Mouse (Mus musculus) thymus, adult 2 months (tissue): ENCODE measurements around the gene Trip11. TPM values are rescaled to one million over a fixed set of nuclear protein-coding genes. Genes with fewer than 3 reads are reported as not detected.

ENCODE experiments used
- DNase-seq: peaks from one replicate; pipeline ENCODE4 v3.0.0; 2021
- H3K27ac ChIP-seq: fragments of 200-500 bp; 2 replicates; pipeline ENCODE4 v1.5.1; 2012; ENCODE audit warnings: low read length, control low read depth; ENCODE audit not compliant: control insufficient read depth, insufficient read depth
- H3K27me3 ChIP-seq: fragments of 200-500 bp; 2 replicates; pipeline ENCODE4 v1.6.1; 2012; ENCODE audit warnings: mild to moderate bottlenecking, low read length, moderate library complexity, mixed read lengths; ENCODE audit not compliant: control insufficient read depth, insufficient read depth
- H3K36me3 ChIP-seq: fragments of 200-500 bp; 2 replicates; pipeline ENCODE4 v1.6.1; 2012; ENCODE audit warnings: mild to moderate bottlenecking, low read length, moderate library complexity; ENCODE audit not compliant: control insufficient read depth, insufficient read depth
- H3K4me1 ChIP-seq: fragments of 200-500 bp; replicated peaks from 2 replicates; pipeline ENCODE4 v1.6.1; 2012; ENCODE audit warnings: low read length; ENCODE audit not compliant: control insufficient read depth, insufficient read depth
- H3K4me3 ChIP-seq: fragments of 200-500 bp; 2 replicates; pipeline ENCODE4 v1.5.1; 2012; ENCODE audit warnings: mild to moderate bottlenecking, low read length, control low read depth, moderate library complexity; ENCODE audit not compliant: control insufficient read depth, insufficient read depth
- CTCF ChIP-seq: fragments of 200-500 bp; IDR thresholded peaks from 2 replicates; pipeline ENCODE4 v1.5.1; 2012; ENCODE audit warnings: mild to moderate bottlenecking, control low read depth, low read length, moderate library complexity, borderline replicate concordance; ENCODE audit not compliant: control insufficient read depth, poor library complexity, insufficient read depth; ENCODE audit errors: extremely low read depth
- POLR2A ChIP-seq: fragments of 200-500 bp; IDR thresholded peaks from 2 replicates; pipeline ENCODE4 v1.6.1; 2012; ENCODE audit warnings: mild to moderate bottlenecking, low read length, control low read depth, moderate library complexity; ENCODE audit not compliant: control insufficient read depth, poor library complexity, insufficient read depth; ENCODE audit errors: extremely low read depth
- WGBS: fragments of 180-500 bp; shearing (Covaris S2); methylation state at CpG from one replicate; pipeline ENCODE4 v1.1.7; 2018; 5-methylcytosine and 5-hydroxymethylcytosine counted together
- polyA plus RNA-seq: library from polyadenylated mRNA; depleted of rRNA; stranded (reverse); fragments of >200 nt; gene quantifications from 2 replicates; pipeline ENCODE4 v1.2.3, GENCODE M21; 2012

Gene Trip11
- polyA plus RNA-seq, 1 experiment, result 6.4 TPM

DNA sequence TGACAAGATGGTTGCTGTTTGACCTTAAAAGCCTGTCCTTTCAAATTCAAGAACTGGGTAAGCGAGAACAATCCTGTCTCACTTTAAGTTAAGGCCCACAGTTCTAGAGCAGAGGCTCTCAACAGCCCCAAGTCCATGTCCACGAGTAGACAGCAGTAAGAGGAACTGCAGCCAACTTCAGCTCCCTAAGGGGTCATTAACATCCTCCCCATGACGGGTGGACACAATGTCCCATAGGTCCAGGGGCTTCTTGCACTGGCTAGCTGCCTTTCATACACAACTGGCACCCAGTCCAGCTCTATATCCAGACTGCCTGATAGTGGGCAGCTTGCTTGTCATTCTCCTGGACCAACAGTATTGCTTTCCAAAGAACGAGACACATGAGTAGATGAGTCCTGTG is 35.7 kb upstream of the Trip11 start:
- DNase-seq, result no peak
- WGBS, result 83% methylated on average over 4 of the region's 4 CpGs

DNA sequence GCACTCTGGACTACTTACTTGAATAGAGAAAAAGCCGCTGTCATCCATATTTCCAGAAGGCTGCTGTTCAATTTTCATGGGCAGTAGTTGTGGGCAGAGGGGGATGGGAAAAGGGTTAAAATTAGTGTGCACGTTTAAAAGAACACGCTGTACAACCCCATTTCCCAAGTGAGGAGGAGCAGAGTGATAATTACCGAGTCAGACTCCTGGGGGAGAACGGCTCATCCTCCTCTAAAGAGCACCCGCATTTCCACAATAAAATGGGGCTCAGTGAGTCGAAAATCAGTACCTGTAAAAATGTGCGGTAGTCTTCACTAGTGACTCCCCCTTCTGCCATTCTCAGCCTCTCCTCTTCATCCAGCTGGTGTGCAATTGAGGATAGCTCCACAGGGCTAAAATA is 34.9 kb upstream of the Trip11 start:
- no peak overlapping the region for H3K4me3 ChIP-seq
- 93% methylated on average over 8 of the region's 8 CpGs for WGBS

More for the DNA sequence above, 35.7 kb upstream of the Trip11 start:
- H3K4me3 ChIP-seq, result no peak overlapping the region
- peaks cover 17% of the 10 kb centered on the region for H3K36me3 ChIP-seq
- H3K27ac ChIP-seq, result no peak overlapping the region
- TF ChIP-seq POLR2A, result no peak
- no peak for TF ChIP-seq CTCF
- no peaks in the 10 kb centered on the region for H3K27me3 ChIP-seq
- no peaks in the 10 kb centered on the region for H3K4me1 ChIP-seq

DNA sequence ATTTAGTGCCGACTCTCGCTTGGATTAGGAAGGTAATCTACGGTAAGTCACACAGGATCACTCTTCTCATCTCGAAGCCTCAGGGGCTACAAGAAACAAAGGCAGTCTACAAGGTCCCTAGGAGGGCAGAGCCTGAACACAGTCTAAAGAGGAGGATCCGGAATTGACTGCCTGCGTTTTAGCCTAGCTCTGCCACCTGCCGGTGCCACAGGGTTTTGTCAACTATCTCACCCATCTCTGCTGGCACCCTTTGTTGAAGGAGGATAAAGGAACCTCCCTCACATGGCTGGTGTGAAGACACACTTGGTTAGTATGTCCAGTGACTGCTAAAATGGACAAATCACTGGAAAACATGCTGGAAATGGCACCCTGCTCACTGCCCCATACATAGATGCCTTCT is 24.5 kb upstream of the Trip11 start:
- H3K27ac ChIP-seq, result no peak overlapping the region
- no peaks in the 10 kb centered on the region for H3K4me1 ChIP-seq
- WGBS, result 88% methylated on average over 7 of the region's 7 CpGs
- H3K36me3 ChIP-seq, result peaks cover 42% of the 10 kb centered on the region
- no peak overlapping the region for H3K4me3 ChIP-seq
- no peak for TF ChIP-seq POLR2A
- no peak for TF ChIP-seq CTCF
- H3K27me3 ChIP-seq, result no peaks in the 10 kb centered on the region
- DNase-seq, result no peak

More for the DNA sequence above, 34.9 kb upstream of the Trip11 start:
- Histone ChIP-seq H3K27me3 (no peaks in the 10 kb centered on the region), H3K4me1 (no peaks in the 10 kb centered on the region), H3K27ac (no peak overlapping the region), H3K36me3 (peaks cover 17% of the 10 kb centered on the region)
- no peak for TF ChIP-seq POLR2A
- TF ChIP-seq CTCF, result no peak
- no peak for DNase-seq

DNA sequence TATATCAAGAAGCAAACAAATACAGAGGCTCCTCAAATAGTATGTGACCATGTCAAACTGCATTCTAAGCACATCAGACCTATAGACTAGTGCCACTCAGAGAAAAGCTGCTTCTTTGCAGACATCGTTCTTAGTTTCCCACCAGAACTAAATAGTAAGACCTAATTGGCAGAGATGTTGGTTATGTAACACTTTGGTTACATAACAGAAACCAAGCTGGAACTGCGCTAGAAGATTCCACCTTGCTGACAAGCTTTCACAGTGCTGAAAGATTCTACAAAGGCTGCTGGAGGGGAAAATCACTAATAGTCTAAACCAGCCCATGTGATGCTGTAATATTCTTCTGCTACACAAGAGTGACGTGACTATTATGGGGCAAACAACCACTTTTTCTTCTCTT is 22.2 kb upstream of the Trip11 start:
- H3K27ac ChIP-seq, result no peak overlapping the region
- no peaks in the 10 kb centered on the region for H3K27me3 ChIP-seq
- H3K36me3 ChIP-seq, result peaks cover 40% of the 10 kb centered on the region
- no peak overlapping the region for H3K4me3 ChIP-seq
- WGBS, result 97% methylated on average over 3 of the region's 3 CpGs
- TF ChIP-seq CTCF (no peak), POLR2A (no peak)
- H3K4me1 ChIP-seq, result no peaks in the 10 kb centered on the region
- no peak for DNase-seq

DNA sequence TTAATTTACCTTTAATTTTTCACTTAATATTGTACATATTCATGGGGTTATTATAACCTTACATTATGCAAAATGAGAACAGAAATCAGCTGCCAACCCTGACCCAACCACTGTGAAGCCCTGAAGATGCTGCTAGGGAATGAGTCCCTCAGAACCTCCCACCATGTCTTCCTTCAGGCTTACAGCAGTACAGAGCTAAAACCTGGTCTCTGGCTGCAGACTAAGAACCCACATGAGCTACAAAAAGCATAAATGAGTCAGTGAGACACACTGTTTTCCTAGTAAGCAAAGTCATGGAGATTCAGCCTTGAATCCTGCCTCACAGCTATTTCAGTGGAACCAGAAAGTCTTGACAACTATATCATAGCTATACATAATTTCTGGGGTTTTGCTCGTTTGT is 15.4 kb upstream of the Trip11 start:
- no peak for DNase-seq
- Histone ChIP-seq H3K36me3 (peaks cover 36% of the 10 kb centered on the region), H3K4me3 (no peak overlapping the region), H3K27ac (no peak overlapping the region), H3K4me1 (no peaks in the 10 kb centered on the region), H3K27me3 (no peaks in the 10 kb centered on the region)
- WGBS, result 94% methylated on average over 1 of the region's 1 CpGs
- no peak for TF ChIP-seq CTCF
- no peak for TF ChIP-seq POLR2A

DNA sequence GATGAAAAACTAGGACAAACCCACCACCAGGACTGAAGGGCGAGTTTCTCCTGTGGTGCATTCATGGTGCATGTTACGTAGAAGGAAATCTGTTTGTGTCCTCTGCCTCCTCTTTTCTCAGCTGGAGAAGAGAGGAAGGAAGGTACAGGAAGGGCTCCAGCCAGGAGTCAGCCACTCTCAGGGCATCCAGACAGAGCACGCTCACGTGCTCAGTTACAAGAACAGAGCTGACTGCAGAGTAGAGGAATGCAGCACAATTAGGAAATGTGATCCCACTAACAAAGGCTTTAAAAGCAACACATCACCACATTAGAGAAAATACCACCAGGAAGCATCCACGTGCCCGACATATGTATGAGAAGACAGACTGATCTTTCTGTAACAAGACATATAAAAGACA is 9.2 kb upstream of the Trip11 start:
- 94% methylated on average over 6 of the region's 6 CpGs for WGBS
- no peak overlapping the region for H3K27ac ChIP-seq
- no peak for TF ChIP-seq CTCF
- TF ChIP-seq POLR2A, result no peak
- no peak overlapping the region for H3K4me3 ChIP-seq
- no peaks in the 10 kb centered on the region for H3K27me3 ChIP-seq
- no peak for DNase-seq
- peaks cover 12% of the 10 kb centered on the region; the same call in 1 of the 2 replicates for H3K36me3 ChIP-seq
- H3K4me1 ChIP-seq, result no peaks in the 10 kb centered on the region

DNA sequence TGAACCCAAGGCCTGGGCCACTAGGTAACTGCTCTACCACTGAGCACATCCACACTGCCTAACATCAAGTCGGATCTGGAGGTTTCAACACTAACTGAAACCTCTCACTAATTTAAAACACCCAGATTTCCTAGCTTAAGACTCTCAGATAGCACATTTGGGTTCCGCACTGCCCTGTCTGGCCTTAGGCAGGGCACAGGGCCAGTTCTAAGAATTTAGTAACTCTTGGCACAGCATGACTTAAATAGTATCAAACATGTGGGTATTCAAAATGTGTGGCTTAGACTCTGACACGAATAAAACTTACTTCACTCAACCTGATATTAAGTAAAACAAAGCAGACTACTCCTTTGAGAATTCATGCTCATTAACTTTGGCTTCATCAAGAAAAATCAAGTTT is 6.8 kb upstream of the Trip11 start:
- no peaks in the 10 kb centered on the region for H3K4me1 ChIP-seq
- no peak for TF ChIP-seq POLR2A
- no peak for TF ChIP-seq CTCF
- H3K27me3 ChIP-seq, result no peaks in the 10 kb centered on the region
- H3K27ac ChIP-seq, result no peak overlapping the region
- H3K36me3 ChIP-seq, result peaks cover 7% of the 10 kb centered on the region; the same call in 1 of the 2 replicates
- no peak overlapping the region for H3K4me3 ChIP-seq
- 95% methylated on average over 3 of the region's 3 CpGs for WGBS
- DNase-seq, result no peak
